Mouse (Mus musculus): Measurements from ENCODE around the gene Gm5767. TPM values are rescaled to one million over a fixed set of nuclear protein-coding genes. Genes with fewer than 3 reads are reported as not detected.
"Not testable (repeated sequence)": the region's sequence is repeated elsewhere in the genome, so short reads cannot be mapped to it uniquely, and the experiment has no call there.

Gene Gm5767
- polyA plus RNA-seq, 1 experiment from 2014 or later = 0.40 TPM

DNA sequence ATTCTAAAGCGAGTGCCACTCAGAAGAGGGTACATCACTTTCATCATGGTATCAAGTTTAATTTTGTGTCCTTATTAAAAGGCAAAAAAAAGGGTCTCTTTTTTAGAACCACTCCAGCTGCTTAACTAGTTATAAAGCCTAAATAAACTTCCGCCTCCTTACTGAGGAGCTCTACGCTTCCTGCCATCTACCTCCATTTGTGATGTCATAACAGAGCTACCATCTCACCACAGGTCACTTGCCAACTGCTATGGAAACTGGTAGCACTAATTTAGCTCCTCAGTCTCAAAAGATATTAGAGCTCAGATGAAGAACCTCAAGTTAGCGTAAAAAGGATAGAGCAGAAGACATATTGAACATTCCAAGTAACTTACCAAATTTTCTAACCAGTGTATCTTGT is 39.9 kb downstream of the Gm5767 start:
- Histone ChIP-seq H3K27me3 (replicated peaks) (no peaks in the 10 kb centered on the region), H3K4me1 (peaks cover 13% of the 10 kb centered on the region; the same call in 1 of the 2 replicates), H3K4me3 (no peak overlapping the region), H3K9ac (no peak overlapping the region), H3K36me3 (replicated peaks) (no peaks in the 10 kb centered on the region; the same call in 1 of the 2 replicates), H3K9me3 (no peaks in the 10 kb centered on the region), H3K27ac (no peak overlapping the region), H3K4me2 (no peak overlapping the region)
- no peak for ATAC-seq (replicated peaks)
- WGBS = 96% methylated on average over 4 of the region's 4 CpGs

DNA sequence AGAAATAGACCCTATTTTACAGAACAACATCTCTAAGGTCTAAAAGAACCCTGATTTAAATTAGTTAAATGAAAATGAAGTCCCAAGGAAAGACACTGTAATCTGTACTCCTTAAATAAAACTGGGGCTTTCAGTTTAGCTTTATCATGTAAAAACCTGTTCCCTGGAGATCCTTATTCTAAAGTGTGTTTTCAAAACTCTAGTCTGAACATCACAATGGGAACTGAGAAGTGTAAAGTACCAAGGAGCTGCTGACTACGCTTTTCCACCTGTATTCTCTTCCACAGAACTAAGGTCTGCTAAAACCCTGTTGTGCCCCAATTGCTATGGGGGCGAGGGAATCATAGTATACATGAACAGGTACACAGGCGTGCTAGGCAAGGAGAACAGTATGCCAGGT is 43.5 kb downstream of the Gm5767 start:
- no peak for ATAC-seq (replicated peaks)
- H3K4me3 ChIP-seq = no peak overlapping the region
- no peaks in the 10 kb centered on the region for H3K9me3 ChIP-seq
- H3K27ac ChIP-seq = no peak overlapping the region
- H3K4me2 ChIP-seq = no peak overlapping the region
- no peaks in the 10 kb centered on the region for H3K27me3 ChIP-seq (replicated peaks)
- H3K36me3 ChIP-seq (replicated peaks) = no peaks in the 10 kb centered on the region
- no peak overlapping the region for H3K9ac ChIP-seq
- peaks cover 23% of the 10 kb centered on the region for H3K4me1 ChIP-seq
- 84% methylated on average over 3 of the region's 3 CpGs for WGBS

DNA sequence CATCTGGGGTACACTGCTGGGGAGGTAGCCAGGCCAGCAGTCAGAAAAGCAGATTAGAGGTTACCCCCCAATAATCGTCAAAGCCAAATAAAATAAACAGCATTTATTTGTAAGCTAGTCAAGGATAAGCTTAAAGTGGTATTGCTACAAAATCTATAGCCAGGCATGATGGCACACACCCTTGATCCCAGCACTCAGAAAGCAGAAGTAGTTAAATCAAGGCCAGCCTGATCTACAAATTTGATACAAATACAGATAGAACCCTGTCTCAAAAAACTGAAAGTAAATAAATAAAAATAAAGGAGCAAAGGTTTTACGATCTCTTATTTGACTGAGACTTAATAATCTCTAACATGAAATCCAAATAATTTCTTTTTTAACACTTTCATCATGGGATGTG is 45.2 kb downstream of the Gm5767 start:
- WGBS = 93% methylated on average over 2 of the region's 2 CpGs
- H3K27me3 ChIP-seq (replicated peaks) = no peaks in the 10 kb centered on the region
- H3K36me3 ChIP-seq (replicated peaks) = no peaks in the 10 kb centered on the region

GRCm38 (mm10) chr16:8728111-8728748 is 47.7 kb downstream of the Gm5767 start:
- whole genome bisulfite sequencing = 82% methylated on average over 5 of the region's 5 CpGs
- H3K4me3 ChIP-seq = no peak overlapping the region
- no peaks in the 10 kb centered on the region for H3K36me3 ChIP-seq (replicated peaks)
- H3K9ac ChIP-seq = no peak overlapping the region
- no peaks in the 10 kb centered on the region for H3K27me3 ChIP-seq (replicated peaks)
- ATAC-seq (replicated peaks) = no peak
- H3K4me2 ChIP-seq = no peak overlapping the region
- no peaks in the 10 kb centered on the region for H3K9me3 ChIP-seq
- peaks cover 28% of the 10 kb centered on the region for H3K4me1 ChIP-seq
- H3K27ac ChIP-seq = no peak overlapping the region

More for the DNA sequence above, 45.2 kb downstream of the Gm5767 start:
- Histone ChIP-seq H3K4me3 (no peak overlapping the region), H3K4me2 (no peak overlapping the region), H3K4me1 (peaks cover 25% of the 10 kb centered on the region), H3K27ac (no peak overlapping the region), H3K9ac (no peak overlapping the region), H3K9me3 (no peaks in the 10 kb centered on the region)
- no peak for ATAC-seq (replicated peaks)

DNA sequence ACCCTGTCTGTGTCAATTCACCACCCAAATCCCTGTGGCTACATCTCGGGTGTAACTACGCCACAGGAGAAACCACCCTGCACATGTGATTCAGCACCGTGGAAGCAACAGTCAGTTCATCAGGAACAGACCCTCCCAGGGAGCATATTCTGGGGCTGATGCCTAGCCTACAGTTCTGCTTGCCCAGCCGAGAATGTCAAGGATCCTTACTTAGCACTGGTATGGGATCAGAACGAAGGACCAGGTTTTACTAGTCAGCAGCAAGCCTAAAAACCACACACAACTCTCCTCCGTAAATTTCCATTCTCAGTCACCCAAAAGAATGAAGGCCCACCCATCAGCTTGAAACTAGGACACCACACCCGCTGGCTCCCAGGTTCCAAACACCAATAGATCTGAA is 51.1 kb downstream of the Gm5767 start:
- peaks cover 45% of the 10 kb centered on the region for H3K4me1 ChIP-seq
- no peaks in the 10 kb centered on the region for H3K9me3 ChIP-seq
- no peak for ATAC-seq (replicated peaks)
- H3K27ac ChIP-seq = no peak overlapping the region
- no peak overlapping the region for H3K9ac ChIP-seq
- WGBS = 92% methylated on average over 7 of the region's 7 CpGs
- H3K36me3 ChIP-seq (replicated peaks) = no peaks in the 10 kb centered on the region
- no peaks in the 10 kb centered on the region for H3K27me3 ChIP-seq (replicated peaks)
- H3K4me2 ChIP-seq = no peak overlapping the region
- H3K4me3 ChIP-seq = no peak overlapping the region

DNA sequence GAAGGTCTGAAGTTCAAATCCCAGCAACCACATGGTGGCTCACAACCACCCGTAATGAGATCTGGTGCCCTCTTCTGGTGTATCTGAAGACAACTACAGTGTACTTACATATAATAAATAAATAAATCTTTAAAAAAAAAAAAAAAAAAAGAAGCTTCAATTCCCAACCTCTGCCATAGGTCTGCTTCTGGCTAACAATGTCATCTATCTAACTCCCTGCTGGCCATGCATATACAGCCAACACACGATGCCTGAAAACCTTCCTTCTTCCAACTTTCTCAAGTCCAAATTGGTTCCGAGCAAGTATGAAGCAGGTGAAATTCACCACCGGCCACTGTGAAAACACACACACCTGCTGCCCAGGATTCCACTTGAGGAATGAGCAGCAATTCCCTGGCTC is 51.9 kb downstream of the Gm5767 start:
- ATAC-seq (replicated peaks); H3K27me3 ChIP-seq (replicated peaks); H3K9ac ChIP-seq; H3K36me3 ChIP-seq (replicated peaks); H3K4me3 ChIP-seq; H3K9me3 ChIP-seq; H3K4me2 ChIP-seq; H3K27ac ChIP-seq: not testable (repeated sequence)
- WGBS = 95% methylated on average over 3 of the region's 4 CpGs
- peaks cover 53% of the 10 kb centered on the region for H3K4me1 ChIP-seq

Other genes with a start within 250 kb of the Gm5767 start
- gene Mettl22, start 210.0 kb upstream of the Gm5767 start, polyA plus RNA-seq (2015; fragmentation: Nextera tagmentation; extraction: Ambion mirVana) = 57.2 and 63.7 TPM in 2 replicates
- gene Abat, start 167.3 kb upstream of the Gm5767 start, polyA plus RNA-seq (2015; fragmentation: Nextera tagmentation; extraction: Ambion mirVana) = 68.6 and 69.4 TPM in 2 replicates
- 45.8 and 49.9 TPM in 2 replicates for gene Pmm2, start 43.1 kb upstream of the Gm5767 start, polyA plus RNA-seq (2015; fragmentation: Nextera tagmentation; extraction: Ambion mirVana)
- gene Tmem186, start 43.1 kb upstream of the Gm5767 start, polyA plus RNA-seq (2015; fragmentation: Nextera tagmentation; extraction: Ambion mirVana) = 25.3 and 25.7 TPM in 2 replicates
- gene Carhsp1, start 8.6 kb upstream of the Gm5767 start, polyA plus RNA-seq (2015; fragmentation: Nextera tagmentation; extraction: Ambion mirVana) = 187 and 207 TPM in 2 replicates
- 32.2 and 34.2 TPM in 2 replicates for gene Usp7, start 111.5 kb downstream of the Gm5767 start, polyA plus RNA-seq (2015; fragmentation: Nextera tagmentation; extraction: Ambion mirVana)
- gene 1810013L24Rik, start 149.3 kb downstream of the Gm5767 start, polyA plus RNA-seq (2015; fragmentation: Nextera tagmentation; extraction: Ambion mirVana) = 27.7 and 29.0 TPM in 2 replicates